24 mouse cellular contexts compared by ENCODE assay signal in the genomic region with DNA sequence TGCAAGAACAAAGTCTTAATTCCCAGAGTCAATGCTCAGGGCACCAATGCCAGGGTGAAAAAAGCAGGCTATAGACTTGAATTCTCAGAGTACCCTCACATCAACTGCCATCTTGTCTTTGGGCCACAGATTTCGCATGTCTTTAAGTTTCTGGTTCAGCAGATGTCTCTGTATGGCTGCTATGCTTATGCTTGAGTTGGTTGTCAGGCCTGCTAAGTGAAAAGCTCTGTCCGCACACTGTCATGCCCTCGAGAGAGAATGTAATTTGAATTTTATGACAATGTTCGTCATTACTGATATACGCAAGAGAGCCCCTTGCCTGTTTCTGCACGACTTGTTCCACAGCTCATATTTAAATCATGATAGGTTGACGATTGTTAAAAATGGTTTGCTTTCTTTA.
"Had no signal": no experiment of that assay in that cellular context is flagged by ENCODE, and none has a peak within 500 bp of the region (broad histone marks: within the 10 kb centered on the region; RNA-seq: fewer than 3 reads in every experiment).

No protein-coding gene starts in this region.

- H3K4me1 ChIP-seq: heart, embryonic 13.5 days; heart, embryonic 15.5 days; hindbrain, embryonic 10.5 days; hindbrain, embryonic 12.5 days; hindbrain, embryonic 15.5 days; intestine, embryonic 15.5 days; limb, embryonic 15.5 days; liver, embryonic 12.5 days had no signal

- H3K27me3 ChIP-seq: heart, embryonic 13.5 days; heart, embryonic 15.5 days; hindbrain, embryonic 12.5 days; hindbrain, embryonic 15.5 days; intestine, embryonic 15.5 days; limb, embryonic 13.5 days; limb, embryonic 15.5 days; liver, embryonic 12.5 days had no signal

- H3K4me3 ChIP-seq: heart, adult 2 months; heart, embryonic 13.5 days; heart, embryonic 15.5 days; hindbrain, embryonic 10.5 days; hindbrain, embryonic 12.5 days; hindbrain, embryonic 15.5 days; intestine, embryonic 15.5 days; limb, embryonic 13.5 days; limb, embryonic 15.5 days; liver, embryonic 12.5 days had no signal

- H3K27ac ChIP-seq: heart, adult 2 months; heart, embryonic 13.5 days; heart, embryonic 15.5 days; hindbrain, embryonic 10.5 days; hindbrain, embryonic 12.5 days; hindbrain, embryonic 15.5 days; intestine, embryonic 15.5 days; limb, embryonic 13.5 days; limb, embryonic 15.5 days; liver, embryonic 12.5 days had no signal

- H3K9ac ChIP-seq: heart, embryonic 13.5 days; heart, embryonic 15.5 days; hindbrain, embryonic 12.5 days; hindbrain, embryonic 15.5 days; intestine, embryonic 15.5 days; limb, embryonic 13.5 days; limb, embryonic 15.5 days; liver, embryonic 12.5 days had no signal

- H3K9me3 ChIP-seq: heart, embryonic 13.5 days; heart, embryonic 15.5 days; hindbrain, embryonic 10.5 days; hindbrain, embryonic 12.5 days; hindbrain, embryonic 15.5 days; intestine, embryonic 15.5 days; limb, embryonic 13.5 days; limb, embryonic 15.5 days; liver, embryonic 12.5 days had no signal

- ATAC-seq: inflammation-experienced regulatory T-cells, adult 6 months; intestine, embryonic 15.5 days; intestine, postnatal 0 days; liver, embryonic 12.5 days had no signal

- DNase-seq: gastrocnemius, postnatal 14 days; gastrocnemius, postnatal 36 days; heart, adult 11 months; heart, adult 2 months; heart, postnatal 4 days; kidney, adult 18-20 months; kidney, adult 8-10 months; kidney, postnatal 10 days; kidney, postnatal 25 days; layer of hippocampus, adult 9-11 months; layer of hippocampus, postnatal 36 days; left cerebral cortex, postnatal 4 days had no signal

- H3K4me2 ChIP-seq: heart, embryonic 11.5 days; heart, embryonic 13.5 days; heart, embryonic 15.5 days; hindbrain, embryonic 12.5 days; hindbrain, embryonic 15.5 days; intestine, embryonic 15.5 days; limb, embryonic 13.5 days; limb, embryonic 15.5 days; liver, embryonic 12.5 days had no signal

- H3K36me3 ChIP-seq: heart, embryonic 13.5 days; heart, embryonic 15.5 days; hindbrain, embryonic 10.5 days; hindbrain, embryonic 12.5 days; hindbrain, embryonic 15.5 days; intestine, embryonic 15.5 days; limb, embryonic 13.5 days; limb, embryonic 15.5 days; liver, embryonic 12.5 days had no signal
